Mouse (Mus musculus) left cerebral cortex, postnatal 4 days (tissue): ENCODE measurements around the gene Ctf1. TPM values are rescaled to one million over a fixed set of nuclear protein-coding genes. Genes with fewer than 3 reads are reported as not detected.
"Not testable (repeated sequence)": the region's sequence is repeated elsewhere in the genome, so short reads cannot be mapped to it uniquely, and the experiment has no call there.

Experiments
- DNase-seq: peaks from one replicate; pipeline ENCODE4 v3.0.0-alpha.2; 2022
- intact Hi-C: fragments of 180-260 bp; cut with DNase I; formaldehyde crosslinking; loops from one replicate; pipeline ENCODE4 v1.15.1; 2025
- total RNA-seq, 2 experiments: library from RNA; stranded (reverse); gene quantifications; 2 replicates each; pipeline ENCODE4 v1.2.3; 2021

The Ctf1 gene
- total RNA-seq, 2 experiments from 2014 or later, result 5.3 to 6.5 TPM

GRCm38 (mm10) chr7:127691221-127691989, 21.1 kb upstream of the Ctf1 start:
- DNase-seq, result peak; percentile 74
- intact Hi-C loops, result no loop called here

DNA sequence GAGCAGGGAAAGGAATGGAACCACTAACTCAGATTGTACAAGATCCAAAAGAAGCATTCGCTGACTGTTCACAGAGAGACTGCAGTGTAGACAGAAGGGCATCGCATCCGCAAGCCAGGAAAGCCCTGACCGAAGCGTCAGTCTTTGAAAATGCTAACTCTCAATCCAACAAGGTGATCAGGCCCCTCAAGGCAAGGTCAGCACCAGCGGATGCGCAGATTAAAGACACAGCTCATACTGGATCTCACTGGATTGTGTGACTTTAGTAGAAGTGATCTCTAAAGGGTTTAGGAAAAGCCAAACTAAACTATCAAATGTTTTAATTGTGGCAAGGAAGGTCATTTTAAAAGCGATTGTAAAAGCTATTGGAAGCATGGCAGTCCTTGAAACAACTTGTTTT, 19.2 kb upstream of the Ctf1 start:
- intact Hi-C loops, result no loop called here
- no peak for DNase-seq

DNA sequence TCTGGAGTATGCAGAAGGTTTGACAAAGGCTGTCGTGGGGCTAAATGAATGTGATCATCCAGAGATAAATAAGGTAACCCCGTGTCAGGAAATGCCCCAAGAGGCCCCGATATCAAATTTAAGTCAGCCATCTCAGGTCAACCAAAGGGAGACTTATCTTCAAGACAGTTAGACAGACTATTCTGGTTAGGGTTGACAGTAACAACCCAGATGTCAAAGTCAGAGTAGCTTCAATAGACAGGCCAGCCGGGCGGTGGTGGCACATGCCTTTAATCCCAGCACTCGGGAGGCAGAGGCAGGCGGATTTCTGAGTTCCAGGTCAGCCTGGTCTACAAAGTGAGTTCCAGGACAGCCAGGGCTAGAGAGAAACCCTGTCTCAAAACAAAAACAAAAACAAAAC, 18.8 kb upstream of the Ctf1 start:
- DNase-seq, result not testable (repeated sequence)

DNA sequence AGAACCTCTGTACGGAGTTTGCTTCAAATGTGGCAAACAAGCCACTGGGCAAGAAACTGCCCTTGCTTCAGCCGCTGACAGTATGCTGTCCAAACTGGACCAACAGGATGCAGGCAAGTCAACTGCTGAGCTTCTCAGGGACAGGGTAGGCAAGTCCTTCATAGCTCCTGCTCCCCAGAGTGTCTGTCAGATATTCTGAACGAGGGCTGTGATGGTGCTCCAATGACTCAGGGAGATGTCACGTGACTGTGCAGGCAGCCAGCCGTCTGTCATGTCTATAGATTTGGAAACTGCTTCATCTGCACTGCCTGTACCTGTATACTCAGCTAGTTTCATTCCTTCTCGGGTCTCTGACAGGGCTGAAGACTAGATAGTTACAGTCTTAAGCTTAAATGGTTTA, 13.6 kb upstream of the Ctf1 start:
- no peak for DNase-seq
- intact Hi-C loops, result no loop called here

More for the DNA sequence above, 18.8 kb upstream of the Ctf1 start:
- intact Hi-C loops, result not testable (repeated sequence)

- no peak for DNase-seq
- intact Hi-C loops, result no loop called here
Measured at GRCm38 (mm10) chr7:127700712-127701331, 11.7 kb upstream of the Ctf1 start.

- no peak for DNase-seq
- intact Hi-C loops, result no loop called here
Measured at GRCm38 (mm10) chr7:127703561-127704178, 8.9 kb upstream of the Ctf1 start.

GRCm38 (mm10) chr7:127704598-127704997, 7.9 kb upstream of the Ctf1 start:
- no peak for DNase-seq
- intact Hi-C loops, result no loop called here

- intact Hi-C loops, result no loop called here
Measured at GRCm38 (mm10) chr7:127705706-127706105, 6.8 kb upstream of the Ctf1 start.

DNA sequence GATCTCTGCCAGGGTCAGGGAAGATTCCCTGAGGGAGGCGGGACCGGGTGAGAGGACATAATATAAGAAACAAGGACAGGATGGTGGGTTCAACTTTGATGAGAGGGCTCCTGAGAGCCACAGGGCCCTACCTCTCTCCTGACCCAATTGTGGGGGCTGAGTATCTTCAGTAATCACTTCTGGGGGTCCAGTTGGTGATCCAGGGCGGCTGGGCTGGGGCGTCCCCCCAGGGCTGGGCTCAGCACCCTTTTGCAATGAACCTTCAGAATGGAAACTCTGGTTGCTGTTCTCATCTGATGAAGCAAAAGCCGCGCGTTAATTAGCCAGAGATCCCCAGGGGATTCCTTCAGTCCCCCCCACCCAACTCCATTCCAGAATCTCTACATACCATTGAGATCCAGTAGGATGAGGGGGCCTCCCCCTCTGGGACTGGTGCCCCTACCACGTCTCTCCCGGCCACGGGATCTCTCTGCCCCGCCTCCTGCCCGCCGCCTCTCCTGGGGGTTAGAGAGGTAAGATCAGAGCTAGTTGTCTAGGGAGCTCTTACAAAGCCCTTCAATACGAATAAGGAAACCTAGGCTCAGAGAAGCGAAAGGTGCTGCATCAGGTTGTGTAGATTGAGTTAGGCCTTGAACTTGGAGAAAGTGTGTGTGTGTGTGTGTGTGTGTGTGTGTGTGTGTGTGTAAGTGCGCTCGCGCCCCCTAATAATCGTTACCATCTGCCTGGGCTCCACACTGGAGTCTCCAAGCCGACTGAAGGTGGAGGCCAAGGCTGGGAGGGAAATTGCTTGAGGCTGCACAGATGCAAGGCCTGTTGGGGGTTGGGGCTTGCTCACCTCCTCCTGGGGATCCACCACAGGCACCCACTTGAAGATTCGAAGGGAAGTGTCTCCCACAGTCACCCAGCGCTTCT, 5.2 kb upstream of the Ctf1 start:
- intact Hi-C loops, result no loop called here
- DNase-seq, result peak; percentile 29

More at GRCm38 (mm10) chr7:127705706-127706105, 6.8 kb upstream of the Ctf1 start:
- peak; percentile 43 for DNase-seq

DNA sequence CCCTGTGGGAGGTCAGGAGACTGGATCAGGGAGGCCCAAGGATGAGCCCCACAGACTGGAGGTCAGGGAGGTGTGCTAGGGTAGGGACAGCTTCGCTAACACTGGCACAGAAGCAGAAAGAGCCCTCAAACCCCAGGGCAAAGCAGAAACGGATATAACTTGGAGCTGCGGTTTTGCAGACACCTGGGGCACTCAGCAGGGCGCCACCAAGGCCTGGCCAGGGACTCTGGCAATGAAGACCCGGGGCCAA, 4.7 kb upstream of the Ctf1 start:
- DNase-seq, result no peak

GRCm38 (mm10) chr7:127708207-127709078, 4.1 kb upstream of the Ctf1 start, which contains the start of gene Bcl7c:
Bcl7c (minus strand) TSS chr7:127708933.
- intact Hi-C loops, result loop anchor here (2.0 kb wide), 1 partner anchor 30 kb away; no protein-coding TSS in a partner anchor
- DNase-seq, result peak; percentile 91

More for the DNA sequence above, 4.7 kb upstream of the Ctf1 start:
- intact Hi-C loops, result loop anchor here (2.0 kb wide), 1 partner anchor 29 kb away; no protein-coding TSS in a partner anchor

DNA sequence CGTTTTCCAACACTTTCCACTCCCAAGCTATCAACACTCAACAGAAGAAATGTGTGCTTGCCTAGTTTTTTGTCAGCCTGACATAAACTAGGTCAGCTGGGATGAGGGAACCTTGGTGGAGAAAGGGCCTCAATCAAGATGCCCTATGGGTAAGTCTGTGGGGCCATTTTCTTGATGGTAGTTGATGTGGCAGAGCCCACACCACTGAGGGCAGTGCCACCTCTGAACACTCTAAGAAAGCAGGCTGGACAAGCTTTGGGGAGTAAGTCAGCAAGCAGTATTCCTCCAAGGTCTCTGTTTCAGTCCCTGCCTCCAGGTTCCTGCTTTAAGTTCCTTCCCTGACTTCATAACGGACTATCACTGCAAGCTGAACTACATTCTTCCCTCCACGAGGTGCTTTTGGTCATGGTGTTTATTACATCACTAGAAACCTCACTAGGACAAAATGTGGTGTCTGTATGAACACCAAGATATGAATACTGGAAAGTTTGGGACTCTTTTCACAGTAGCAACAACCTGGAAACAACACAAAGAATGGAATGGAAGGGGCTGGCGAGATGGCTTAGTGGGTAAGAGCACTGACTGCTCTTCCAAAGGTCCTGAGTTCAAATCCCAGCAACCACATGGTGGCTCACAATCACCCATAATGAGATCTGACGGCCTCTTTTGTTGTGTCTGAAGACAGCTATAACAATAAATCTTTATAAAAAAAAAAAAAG, 3.1 kb upstream of the Ctf1 start:
- DNase-seq, result no peak
- intact Hi-C loops, result loop anchor here (2.0 kb wide), 1 partner anchor 31 kb away; no protein-coding TSS in a partner anchor

- DNase-seq, result no peak
- intact Hi-C loops, result no loop called here
Measured at GRCm38 (mm10) chr7:127711031-127711430, 1.5 kb upstream of the Ctf1 start.

- no peak for DNase-seq
- intact Hi-C loops, result no loop called here
Measured at GRCm38 (mm10) chr7:127711456-127711855, 1.1 kb upstream of the Ctf1 start.

DNA sequence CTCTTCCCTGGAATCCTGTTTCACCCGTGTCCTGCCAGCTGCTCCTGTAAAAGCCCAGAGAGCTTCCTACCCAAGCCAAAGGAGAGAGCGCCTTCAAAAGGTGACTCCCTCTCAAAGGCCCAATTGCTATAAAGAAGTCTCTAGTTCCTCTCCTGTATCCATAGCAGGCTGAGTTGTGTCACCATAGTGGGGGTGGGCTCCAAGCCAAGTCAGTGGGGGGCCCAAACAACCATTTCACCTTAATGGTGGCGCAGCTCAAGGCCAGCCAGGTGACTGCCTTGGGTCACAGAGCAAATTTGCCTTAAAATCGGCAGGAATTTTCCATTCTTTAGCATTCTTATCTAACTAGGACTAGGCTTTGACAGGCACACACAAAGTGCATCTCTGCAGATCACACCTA, 2.3 kb downstream of the Ctf1 start:
- DNase-seq, result no peak
- intact Hi-C loops, result no loop called here

DNA sequence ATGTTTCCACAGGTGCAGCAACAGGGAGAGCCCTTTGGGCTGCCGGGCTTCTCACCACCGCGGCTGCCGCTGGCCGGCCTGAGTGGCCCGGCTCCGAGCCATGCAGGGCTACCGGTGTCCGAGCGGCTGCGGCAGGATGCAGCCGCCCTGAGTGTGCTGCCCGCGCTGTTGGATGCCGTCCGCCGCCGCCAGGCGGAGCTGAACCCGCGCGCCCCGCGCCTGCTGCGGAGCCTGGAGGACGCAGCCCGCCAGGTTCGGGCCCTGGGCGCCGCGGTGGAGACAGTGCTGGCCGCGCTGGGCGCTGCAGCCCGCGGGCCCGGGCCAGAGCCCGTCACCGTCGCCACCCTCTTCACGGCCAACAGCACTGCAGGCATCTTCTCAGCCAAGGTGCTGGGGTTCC, 4.5 kb downstream of the Ctf1 start:
- peak; percentile 64 for DNase-seq
- intact Hi-C loops, result no loop called here

- no peak for DNase-seq
- intact Hi-C loops, result no loop called here
Measured at GRCm38 (mm10) chr7:127718339-127718738, 5.8 kb downstream of the Ctf1 start.

- intact Hi-C loops, result no loop called here
- no peak for DNase-seq
Measured at GRCm38 (mm10) chr7:127719258-127719657, 6.7 kb downstream of the Ctf1 start.

- intact Hi-C loops, result no loop called here
- no peak for DNase-seq
Measured at GRCm38 (mm10) chr7:127725490-127725889, 13.0 kb downstream of the Ctf1 start.
